Mouse (Mus musculus) left cerebral cortex, postnatal 10 days (tissue): Measurements from ENCODE around the gene Sh2d6. TPM values are rescaled to one million over a fixed set of nuclear protein-coding genes. Genes with fewer than 3 reads are reported as not detected.
"Not testable (repeated sequence)": the region's sequence is repeated elsewhere in the genome, so short reads cannot be mapped to it uniquely, and the experiment has no call there.

Experiments used
- DNase-seq, 2 experiments: peaks; one replicate each; pipeline ENCODE4 v3.0.0; 2021 to 2022; ENCODE audit warnings: low spot score in 2 of 2, mixed read lengths in 1 of 2; ENCODE audit errors: extremely low spot score in 1 of 2
- intact Hi-C: fragments of 180-260 bp; cut with DNase I; formaldehyde crosslinking; loops from one replicate; pipeline ENCODE4 v1.15.1; 2025
- total RNA-seq, 2 experiments: library from RNA; stranded (reverse); gene quantifications; 2 replicates each; pipeline ENCODE4 v1.2.3; 2021

Sh2d6 gene
- total RNA-seq, 2 experiments from 2014 or later = 1.1 to 1.2 TPM

GRCm38 (mm10) chr6:72543265-72543850 lies 21.9 kb upstream of the Sh2d6 start:
- intact Hi-C loops = no loop called here
- DNase-seq = no peak

DNA sequence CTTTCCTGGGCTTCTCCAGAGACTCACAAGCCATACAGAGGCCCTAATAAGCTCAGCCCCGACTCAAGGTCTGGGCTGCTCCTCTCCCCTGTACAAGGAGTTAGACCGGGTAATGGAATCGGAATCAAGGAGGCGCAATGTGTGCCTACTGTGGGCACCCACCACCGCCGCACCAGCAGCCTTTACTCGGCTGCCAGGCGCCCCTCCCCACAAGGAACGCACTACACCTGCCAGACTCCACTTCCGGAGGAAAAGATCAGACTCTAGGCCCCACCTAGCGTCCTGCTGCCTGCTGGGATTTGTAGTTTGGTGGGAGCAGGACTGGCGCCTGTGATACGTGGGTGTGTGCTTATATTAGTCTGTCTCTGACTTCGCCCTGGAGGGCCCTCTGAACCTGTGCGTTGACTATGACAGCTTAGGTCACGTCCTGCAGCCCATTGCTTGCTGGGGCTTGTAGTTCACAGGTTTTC lies 17.1 kb upstream of the Sh2d6 start:
- peak; percentile 85 to 90 for DNase-seq
- intact Hi-C loops = no loop called here

DNA sequence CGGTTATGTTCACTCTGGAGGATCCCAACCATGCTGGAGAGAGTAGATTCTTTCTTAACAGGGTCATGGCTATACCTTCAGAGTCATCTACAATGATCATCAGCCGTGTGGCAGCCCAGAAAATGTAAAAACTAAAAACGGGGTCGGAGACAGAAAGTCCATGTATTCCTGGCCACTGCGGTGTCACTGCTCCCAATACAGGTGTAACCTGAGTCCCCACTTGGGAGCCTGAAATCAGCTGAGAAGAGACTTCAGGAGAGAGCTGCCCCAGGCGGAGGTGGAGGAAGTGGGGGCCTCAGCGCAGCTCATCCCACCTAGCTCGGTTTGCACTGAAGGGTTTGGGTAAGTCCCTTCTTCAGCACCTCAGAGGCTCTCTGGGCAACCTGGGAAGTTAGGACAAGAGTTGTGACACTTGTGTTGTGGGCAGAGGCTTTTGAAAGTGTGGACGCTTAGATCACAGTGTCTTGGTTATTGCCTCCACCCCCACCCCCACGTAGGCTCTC lies 16.5 kb upstream of the Sh2d6 start:
- intact Hi-C loops = no loop called here
- no peak for DNase-seq

- intact Hi-C loops = loop anchor here (2.0 kb wide), 2 partner anchors 98 to 106 kb away; no protein-coding TSS in a partner anchor
- DNase-seq = peak; percentile 69 to 84
These were observed 13.7 kb upstream of the Sh2d6 start for GRCm38 (mm10) chr6:72535165-72535564.

DNA sequence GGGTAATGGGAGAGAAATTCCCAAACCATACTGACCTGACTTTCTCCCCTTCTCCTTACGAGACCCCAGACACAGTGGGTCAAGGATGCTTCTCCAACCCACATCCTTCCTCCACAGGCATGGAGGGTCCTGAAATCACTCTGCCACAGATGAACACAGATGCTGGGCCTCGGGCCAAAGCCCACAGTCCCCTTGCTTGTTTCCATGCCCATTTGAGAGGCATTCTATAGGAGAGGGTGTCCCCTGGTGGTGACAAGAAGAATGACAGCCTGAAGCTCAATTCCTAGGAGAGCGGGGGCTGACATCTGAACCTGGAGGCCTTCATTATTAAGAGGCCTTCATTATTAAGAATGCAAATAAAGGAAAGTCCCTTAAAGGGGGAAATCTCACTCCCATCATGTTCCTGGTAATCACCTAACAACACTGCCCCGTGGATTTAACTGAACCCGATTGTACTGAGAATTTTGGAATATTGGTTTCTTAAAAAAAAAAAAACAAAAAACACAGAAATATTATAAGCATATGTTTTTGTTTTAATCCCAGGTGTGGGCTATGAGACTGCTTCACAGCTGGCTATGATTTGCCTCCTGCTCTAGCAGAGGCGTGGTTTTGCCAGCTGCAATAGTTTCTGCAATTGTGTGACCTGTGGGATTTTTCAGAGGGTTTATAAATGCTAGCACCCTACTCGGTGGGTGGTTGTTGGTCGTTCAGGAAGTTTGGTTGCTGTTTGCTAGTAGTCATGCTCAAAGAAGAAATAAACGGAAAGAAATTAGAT lies 12.7 kb upstream of the Sh2d6 start:
- peak; percentile 76 to 90 for DNase-seq

GRCm38 (mm10) chr6:72533555-72533954 lies 12.0 kb upstream of the Sh2d6 start:
- not testable (repeated sequence) for DNase-seq
- intact Hi-C loops = loop anchor here (5.0 kb wide), 1 partner anchor 34 kb away; no protein-coding TSS in a partner anchor

More for the DNA sequence above, 12.7 kb upstream of the Sh2d6 start:
- intact Hi-C loops = loop anchor here (2.0 to 5.0 kb wide), 3 partner anchors 33 to 105 kb away; no protein-coding TSS in a partner anchor

DNA sequence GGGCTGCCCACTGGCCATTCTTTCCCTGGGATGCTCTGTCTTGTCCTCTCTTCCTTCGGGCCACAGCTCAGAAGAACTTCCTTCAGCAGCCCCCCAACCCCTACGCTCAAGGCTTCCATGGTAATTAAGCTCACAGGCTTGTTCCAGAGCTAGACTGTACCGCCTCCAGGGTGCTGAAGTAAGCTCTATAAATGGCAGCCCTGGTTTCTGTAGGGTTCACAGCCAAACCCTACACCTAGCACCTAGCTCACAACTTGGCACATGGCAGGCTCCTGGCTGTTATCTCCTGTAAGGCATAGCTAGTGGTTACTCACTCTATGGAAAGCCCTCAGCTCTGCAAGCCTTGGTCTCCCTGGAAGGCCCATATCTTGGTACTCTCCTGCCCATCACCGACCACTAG lies 11.1 kb upstream of the Sh2d6 start:
- intact Hi-C loops = loop anchor here (5.0 kb wide), 1 partner anchor 35 kb away; no protein-coding TSS in a partner anchor
- no peak for DNase-seq

GRCm38 (mm10) chr6:72528410-72529151 lies 7.1 kb upstream of the Sh2d6 start:
- no peak for DNase-seq

DNA sequence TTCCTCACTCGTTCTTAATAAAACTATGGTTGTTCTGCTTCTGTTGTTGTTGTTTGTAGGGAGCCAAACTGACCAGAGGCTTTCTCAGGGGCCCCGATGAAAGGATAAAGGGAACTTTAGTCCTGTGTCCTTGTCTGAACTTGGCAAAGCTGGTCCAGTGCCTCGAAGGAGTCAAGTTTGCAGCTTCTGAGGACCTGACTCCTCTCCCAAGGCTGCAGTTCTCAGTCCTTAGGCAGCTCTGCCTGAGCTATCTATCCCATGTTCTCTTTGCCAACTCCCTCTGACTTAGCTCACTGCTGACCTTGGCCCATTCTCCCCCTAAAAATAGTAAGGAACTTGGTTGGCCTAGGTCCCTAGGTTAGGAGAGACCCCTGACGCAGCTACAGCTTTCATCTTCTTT lies 5.6 kb upstream of the Sh2d6 start:
- intact Hi-C loops = no loop called here
- no peak for DNase-seq

More at GRCm38 (mm10) chr6:72528410-72529151, 7.1 kb upstream of the Sh2d6 start:
- intact Hi-C loops = no loop called here

DNA sequence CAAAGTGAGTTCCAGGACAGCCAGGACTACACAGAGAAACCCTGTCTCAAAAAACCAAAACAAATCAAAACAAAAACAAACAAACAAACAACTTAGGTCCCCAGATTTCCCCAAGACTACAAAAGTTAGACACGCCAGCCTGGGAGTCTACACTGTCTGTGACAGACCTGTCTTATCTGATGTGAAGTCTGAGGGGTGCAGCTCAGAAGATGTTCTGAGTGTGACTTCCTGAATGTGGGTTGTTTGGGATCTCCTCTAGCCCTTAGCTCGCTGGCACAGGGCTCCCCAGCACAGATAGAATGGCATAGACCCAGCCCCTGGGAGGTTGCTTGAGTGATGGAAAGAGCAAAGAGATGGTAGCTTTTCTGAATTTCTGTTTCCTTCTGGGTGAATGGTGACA lies 2.7 kb upstream of the Sh2d6 start:
- intact Hi-C loops = no loop called here
- no peak for DNase-seq

DNA sequence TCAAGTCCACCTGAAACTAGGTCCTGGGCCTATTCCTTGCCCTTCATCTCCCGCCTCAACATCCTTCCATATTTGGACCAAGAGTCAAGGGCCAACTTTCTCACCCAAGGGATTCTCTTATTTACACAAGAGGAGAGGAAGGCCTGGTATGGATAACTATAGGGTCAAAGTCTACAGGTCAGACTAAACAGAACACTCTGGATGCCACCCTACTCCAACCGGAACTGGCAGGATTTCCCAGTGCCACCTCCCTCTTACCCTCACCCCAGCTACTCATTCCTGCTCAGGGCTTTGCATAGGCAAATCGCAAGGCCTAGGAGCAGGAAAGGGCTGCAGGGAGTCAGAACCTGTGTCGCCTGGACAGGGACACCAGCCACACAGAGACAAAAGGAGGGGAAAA lies 1.7 kb upstream of the Sh2d6 start:
- DNase-seq = no peak
- intact Hi-C loops = no loop called here

DNA sequence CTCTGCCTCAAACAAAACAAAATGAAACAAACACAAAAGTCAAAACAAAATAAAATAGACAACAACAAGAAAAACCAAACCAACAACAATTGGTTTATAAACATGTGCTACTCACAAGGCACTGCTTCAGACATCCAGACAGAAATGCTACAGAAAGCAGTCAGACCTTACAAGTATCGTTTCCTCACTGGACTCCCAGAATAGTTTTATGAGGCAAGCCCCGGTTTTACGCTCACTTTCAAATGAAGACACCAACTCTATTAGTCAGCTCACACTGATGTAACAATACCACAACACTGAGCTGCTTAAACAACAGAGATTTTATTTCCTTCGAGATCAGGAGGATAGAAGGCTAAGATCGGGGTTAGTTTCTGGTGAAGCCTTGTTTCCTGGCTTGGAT lies 781 bp upstream of the Sh2d6 start:
- intact Hi-C loops = no loop called here
- no peak for DNase-seq

GRCm38 (mm10) chr6:72520904-72521303 lies 603 bp downstream of the Sh2d6 start:
- intact Hi-C loops = no loop called here
- no peak for DNase-seq

- peak; percentile 76 to 77 for DNase-seq
- intact Hi-C loops = no loop called here
These were observed 1.4 kb downstream of the Sh2d6 start for GRCm38 (mm10) chr6:72519892-72520663.

GRCm38 (mm10) chr6:72519303-72519702 lies 2.2 kb downstream of the Sh2d6 start:
- no peak for DNase-seq
- intact Hi-C loops = no loop called here

GRCm38 (mm10) chr6:72518842-72519241 lies 2.7 kb downstream of the Sh2d6 start:
- no peak for DNase-seq
- intact Hi-C loops = no loop called here

DNA sequence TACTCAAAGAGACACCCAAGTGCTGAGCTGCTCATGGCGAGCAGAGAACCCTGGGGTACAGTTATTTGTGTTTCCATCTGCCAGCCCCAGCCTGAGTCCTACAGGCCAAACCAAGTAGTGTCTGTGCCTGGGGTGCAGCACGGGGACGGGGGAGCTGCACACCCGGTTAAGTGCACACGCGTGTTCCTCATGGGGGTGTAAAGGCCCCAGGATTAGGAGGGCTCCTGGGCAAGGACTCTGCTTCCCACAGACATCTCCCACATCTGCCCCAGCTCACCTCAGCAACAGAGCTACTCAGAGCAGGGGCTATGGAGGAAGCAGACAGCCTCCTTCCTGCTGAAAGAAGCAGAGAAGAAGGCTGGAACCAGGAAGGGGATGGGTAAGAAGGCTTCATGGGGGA lies 5.9 kb downstream of the Sh2d6 start:
- DNase-seq = no peak
- intact Hi-C loops = no loop called here

GRCm38 (mm10) chr6:72513071-72513440 lies 8.5 kb downstream of the Sh2d6 start:
- intact Hi-C loops = no loop called here
- DNase-seq = no peak
